Mouse (Mus musculus) lung, adult 2 months (tissue): ENCODE data around the gene Syde1.

Source experiments
- CTCF ChIP-seq: fragments of 200-500 bp; IDR thresholded peaks from 2 replicates; pipeline ENCODE4 v1.5.1; 2011; ENCODE audit warnings: mild to moderate bottlenecking, low read length, control low read depth; ENCODE audit not compliant: insufficient read depth
- POLR2A ChIP-seq: fragments of 200-500 bp; IDR thresholded peaks from 2 replicates; pipeline ENCODE4 v1.6.1; 2011; ENCODE audit warnings: low read depth, mild to moderate bottlenecking, control low read depth, low read length, borderline replicate concordance; ENCODE audit errors: extremely low read depth

DNA sequence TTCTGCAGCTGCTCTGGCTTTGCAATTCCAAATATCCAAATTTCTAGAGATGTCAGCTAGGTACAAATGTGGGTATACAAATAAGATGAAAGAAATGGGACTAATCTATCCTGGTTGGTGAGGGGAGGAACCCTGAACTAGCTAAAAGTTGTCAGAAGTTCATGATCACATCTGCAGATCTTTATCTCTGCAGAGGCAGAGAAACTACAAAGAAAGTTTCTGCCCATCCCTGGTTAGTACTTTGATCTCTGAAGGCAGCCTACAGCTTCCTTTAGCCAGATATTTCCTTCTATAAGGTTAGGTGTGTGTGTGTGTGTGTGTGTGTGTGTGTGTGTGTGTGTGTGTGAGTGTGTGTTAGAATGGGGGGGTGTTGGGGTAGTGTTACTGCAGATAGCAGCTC is 2.8 kb upstream of the Syde1 start:
- TF ChIP-seq CTCF (no peak), POLR2A (no peak)
